In genomic region chr13:106941211-106941976, GRCm38 (mm10) we compare ENCODE assay signal across 8 mouse cellular contexts. TPM values are rescaled to one million over a fixed set of nuclear protein-coding genes. Genes with fewer than 3 reads are reported as not detected.
DNase-seq lines count a peak whose midpoint lies in the region; ATAC-seq and TF ChIP-seq lines count a peak whose summit lies in the region.
"Had no signal": no experiment of that assay in that cellular context is flagged by ENCODE, and none has a peak within 500 bp of the region (broad histone marks: within the 10 kb centered on the region; RNA-seq: fewer than 3 reads in every experiment).

No protein-coding gene starts in this region.

- H3K9me3 ChIP-seq in embryonic facial prominence, embryonic 14.5 days (ENCODE audit: control insufficient read depth, low read length) = no peaks in the 10 kb centered on the region
- peaks cover 4% of the 10 kb centered on the region; the same call in 1 of the 2 replicates for H3K9me3 ChIP-seq in liver, embryonic 14.5 days (ENCODE audit: control insufficient read depth, low read length)

- 24% methylated on average over 7 of the region's 7 CpGs for WGBS in embryonic facial prominence, embryonic 14.5 days
- WGBS in liver, embryonic 14.5 days (ENCODE audit: insufficient replicate concordance) = 37% methylated on average over 7 of the region's 7 CpGs

- H3K27me3 ChIP-seq in testis, adult 2 months (ENCODE audit: control insufficient read depth, insufficient read depth, low read length) = no peaks in the 10 kb centered on the region
- no peaks in the 10 kb centered on the region for H3K27me3 ChIP-seq in embryonic facial prominence, embryonic 14.5 days (replicated peaks; ENCODE audit: control insufficient read depth, insufficient read depth, low read length)
- H3K27me3 ChIP-seq in liver, embryonic 14.5 days (ENCODE audit: control insufficient read depth, insufficient read depth, low read length) = no peaks in the 10 kb centered on the region

- H3K4me2 ChIP-seq in embryonic facial prominence, embryonic 14.5 days (ENCODE audit: low read depth, low read length) = peak overlapping the region; percentile 30; the same call in 1 of the 2 replicates
- H3K4me2 ChIP-seq in liver, embryonic 14.5 days (ENCODE audit: low read depth) = no peak overlapping the region

- peak overlapping the region; percentile 42; the same call in 1 of the 2 replicates for H3K4me3 ChIP-seq in testis, adult 2 months (ENCODE audit: control insufficient read depth, low read depth, low read length)
- 0 out of 2 replicates have a peak overlapping the region, but pooled peaks have one; percentile 17 for H3K4me3 ChIP-seq in embryonic facial prominence, embryonic 14.5 days (ENCODE audit: low read depth, low read length)
- H3K4me3 ChIP-seq in liver, embryonic 14.5 days (ENCODE audit: insufficient read depth in 1 of 2, low read depth in 2 of 2, low read length in 2 of 2) = no peak overlapping the region

- no peak for TF ChIP-seq EP300 in liver, embryonic 14.5 days (IDR thresholded peaks at IDR 0.05; ENCODE audit: low read depth)

- peak; percentile 25; the same call in 1 of the 2 replicates for ATAC-seq in embryonic facial prominence, embryonic 14.5 days (ENCODE audit: low read depth)
- no peak for ATAC-seq in liver, embryonic 14.5 days (ENCODE audit: insufficient read depth)

- no peak overlapping the region for H3K9ac ChIP-seq in embryonic facial prominence, embryonic 14.5 days (ENCODE audit: low read depth, low read length)
- no peak overlapping the region for H3K9ac ChIP-seq in liver, embryonic 14.5 days (replicated peaks)

- H3K27ac ChIP-seq in testis, adult 2 months (ENCODE audit: control insufficient read depth, insufficient read depth, low read depth, low read length) = no peak overlapping the region
- H3K27ac ChIP-seq in embryonic facial prominence, embryonic 14.5 days (replicated peaks; ENCODE audit: low read depth, low read length) = no peak overlapping the region
- H3K27ac ChIP-seq in liver, embryonic 14.5 days = no peak overlapping the region

- H3K4me1 ChIP-seq in testis, adult 2 months (ENCODE audit: control insufficient read depth, insufficient read depth, low read length) = peaks cover 6% of the 10 kb centered on the region
- H3K4me1 ChIP-seq in embryonic facial prominence, embryonic 14.5 days (ENCODE audit: control insufficient read depth, insufficient read depth, low read length) = no peaks in the 10 kb centered on the region
- H3K4me1 ChIP-seq in liver, embryonic 14.5 days (replicated peaks; ENCODE audit: control insufficient read depth in 2 of 2, insufficient read depth in 2 of 2, low read length in 1 of 2) = peaks cover 5 to 6% of the 10 kb centered on the region in 2 experiments; a peak in 3 of 4 replicates

- no peak for TF ChIP-seq CTCF in testis, adult 2 months (IDR thresholded peaks at IDR 0.05; ENCODE audit: control insufficient read depth, insufficient read depth, insufficient replicate concordance, low read depth, low read length)
- peak; percentile 47 for TF ChIP-seq CTCF in liver, embryonic 14.5 days (IDR thresholded peaks at IDR 0.05; ENCODE audit: low read depth)

- TF ChIP-seq POLR2A in testis, adult 2 months (IDR thresholded peaks at IDR 0.05; ENCODE audit: control insufficient read depth, low read depth, low read length) = no peak

- H3K36me3 ChIP-seq in testis, adult 2 months (ENCODE audit: control insufficient read depth, insufficient read depth, low read length) = no peaks in the 10 kb centered on the region
- H3K36me3 ChIP-seq in embryonic facial prominence, embryonic 14.5 days (ENCODE audit: control insufficient read depth, insufficient read depth, low read length) = no peaks in the 10 kb centered on the region
- H3K36me3 ChIP-seq in liver, embryonic 14.5 days (replicated peaks; ENCODE audit: control insufficient read depth, insufficient read depth, low read depth) = no peaks in the 10 kb centered on the region

- no peak for DNase-seq in testis, postnatal 10 days (ENCODE audit: low spot score)
- DNase-seq in embryonic facial prominence, embryonic 14.5 days (ENCODE audit: low spot score) = peak; percentile 71
- DNase-seq in liver, embryonic 14.5 days (ENCODE audit: low read depth in 3 of 3, low spot score in 3 of 3) = no peak
- no peak for DNase-seq in MN1 (ENCODE audit: low spot score)
- no peak for DNase-seq in adipocyte (ENCODE audit: low spot score)
- DNase-seq in adrenal gland, postnatal 4 days (ENCODE audit: low spot score in 2 of 2) = no peak
- DNase-seq: gastrocnemius, postnatal 25 days had no signal

RNA-seq across cellular contexts. Expression of gene Ipo11, which starts 4.6 kb away (rescaled TPM):
- polyA plus RNA-seq in testis, adult 2 months (2012; rRNA removed) = 11.7 and 11.9 TPM in 2 replicates
- 51.4 and 54.4 TPM in 2 replicates for polyA plus RNA-seq in embryonic facial prominence, embryonic 14.5 days (2014; fragmentation: Nextera tagmentation; extraction: Ambion mirVana)
- polyA plus RNA-seq in liver, embryonic 14.5 days (2012; rRNA removed) = 12.2 and 15.3 TPM in 2 replicates
- 35.2 and 36.8 TPM in 2 replicates for polyA plus RNA-seq in liver, embryonic 14.5 days (2014; fragmentation: Nextera tagmentation; extraction: Ambion mirVana)
- 10 to 100 TPM; 41.7 to 45.6 TPM for total RNA-seq in adrenal gland, postnatal 4 days (2021)

RNA-seq across cellular contexts. Expression of gene Dimt1, which starts 5.5 kb away (rescaled TPM):
- 5.2 and 6.1 TPM in 2 replicates for polyA plus RNA-seq in testis, adult 2 months (2012; rRNA removed)
- 47.1 and 48.6 TPM in 2 replicates for polyA plus RNA-seq in embryonic facial prominence, embryonic 14.5 days (2014; fragmentation: Nextera tagmentation; extraction: Ambion mirVana)
- polyA plus RNA-seq in liver, embryonic 14.5 days (2012; rRNA removed) = 7.6 and 9.2 TPM in 2 replicates
- polyA plus RNA-seq in liver, embryonic 14.5 days (2014; fragmentation: Nextera tagmentation; extraction: Ambion mirVana) = 18.6 and 19.5 TPM in 2 replicates
- 10 to 100 TPM; 16.6 to 17.8 TPM for total RNA-seq in adrenal gland, postnatal 4 days (2021)

Comparison
In these comparisons a context has a peak if more than half of its experiments do, and no peak if none do; other contexts are left out.
1. H3K4me3 ChIP-seq: peak in testis, adult 2 months (single experiment) and embryonic facial prominence, embryonic 14.5 days (single experiment); none in liver, embryonic 14.5 days (0 of 2).